Mouse (Mus musculus) retina, adult 2 months (tissue): Measurements from ENCODE around the gene Zfand2b.

Source experiments
- DNase-seq: peaks from one replicate; pipeline ENCODE4 v3.0.0-alpha.2; 2012; ENCODE audit warnings: low read depth, low spot score

The Zfand2b gene

GRCm38 (mm10) chr1:75168472-75169464, at the start of gene Zfand2b:
Zfand2b (plus strand) TSS chr1:75168646.
- peak; percentile 85 for DNase-seq

GRCm38 (mm10) chr1:75122211-75122610, 46.2 kb upstream of the Zfand2b start:
- no peak for DNase-seq

GRCm38 (mm10) chr1:75124346-75125321, 43.8 kb upstream of the Zfand2b start, which contains the start of gene Nhej1:
Nhej1 (minus strand) TSS chr1:75125200.
- peak; percentile 95 for DNase-seq

- no peak for DNase-seq
These were observed 43.0 kb upstream of the Zfand2b start for GRCm38 (mm10) chr1:75125418-75125817.

- no peak for DNase-seq
These were observed 39.8 kb upstream of the Zfand2b start for GRCm38 (mm10) chr1:75128641-75129040.

GRCm38 (mm10) chr1:75133421-75134207, 34.8 kb upstream of the Zfand2b start, which contains the start of gene Slc23a3:
Slc23a3 (minus strand) TSS chr1:75133890.
- DNase-seq = no peak

- DNase-seq = no peak
These were observed 32.2 kb upstream of the Zfand2b start for GRCm38 (mm10) chr1:75136293-75136692.

GRCm38 (mm10) chr1:75136730-75137129, 31.7 kb upstream of the Zfand2b start:
- DNase-seq = no peak

- no peak for DNase-seq
These were observed 30.0 kb upstream of the Zfand2b start for GRCm38 (mm10) chr1:75138448-75138847.

GRCm38 (mm10) chr1:75140601-75141190, 27.8 kb upstream of the Zfand2b start:
- DNase-seq = no peak

GRCm38 (mm10) chr1:75141486-75142190, 26.8 kb upstream of the Zfand2b start:
- DNase-seq = no peak

GRCm38 (mm10) chr1:75142301-75143261, 25.9 kb upstream of the Zfand2b start, which contains the start of the genes Cnppd1 and Retreg2:
Cnppd1 (minus strand) TSS chr1:75142711.
Retreg2 (plus strand) TSS chr1:75142778.
- DNase-seq = peak; percentile 91

- no peak for DNase-seq
These were observed 22.9 kb upstream of the Zfand2b start for GRCm38 (mm10) chr1:75145589-75145988.

GRCm38 (mm10) chr1:75147411-75148135, 20.9 kb upstream of the Zfand2b start:
- DNase-seq = no peak

GRCm38 (mm10) chr1:75148727-75149126, 19.7 kb upstream of the Zfand2b start:
- no peak for DNase-seq

GRCm38 (mm10) chr1:75155837-75156236, 12.6 kb upstream of the Zfand2b start:
- no peak for DNase-seq

GRCm38 (mm10) chr1:75158990-75159389, 9.5 kb upstream of the Zfand2b start:
- DNase-seq = no peak
